Mouse (Mus musculus) ZHBTc4 (cell line): ENCODE measurements around the gene Bicra.

Source experiments
- DNase-seq: peaks from one replicate; pipeline ENCODE4 v3.0.0-alpha.2; 2011; ENCODE audit warnings: low read depth, low spot score

Gene Bicra

GRCm38 (mm10) chr7:16047338-16048146 is at the start of gene Bicra:
Gene Bicra, minus strand, starts transcription at chr7:16047921.
- DNase-seq, result peak; percentile 90

GRCm38 (mm10) chr7:16094592-16094991 is 46.9 kb upstream of the Bicra start:
- DNase-seq, result no peak

- DNase-seq, result no peak
These were observed 39.9 kb upstream of the Bicra start for GRCm38 (mm10) chr7:16087587-16087986.

- no peak for DNase-seq
These were observed 35.6 kb upstream of the Bicra start for GRCm38 (mm10) chr7:16083361-16083760.

- no peak for DNase-seq
These were observed 32.9 kb upstream of the Bicra start for GRCm38 (mm10) chr7:16080581-16080980.

- DNase-seq, result no peak
These were observed 32.2 kb upstream of the Bicra start for GRCm38 (mm10) chr7:16079947-16080346.

- DNase-seq, result no peak
These were observed 24.2 kb upstream of the Bicra start for GRCm38 (mm10) chr7:16071906-16072305.

- no peak for DNase-seq
These were observed 23.1 kb upstream of the Bicra start for GRCm38 (mm10) chr7:16070846-16071245.

GRCm38 (mm10) chr7:16063490-16063889 is 15.8 kb upstream of the Bicra start:
- peak; percentile 67 for DNase-seq

GRCm38 (mm10) chr7:16062099-16062420 is 14.3 kb upstream of the Bicra start:
- no peak for DNase-seq

- DNase-seq, result peak; percentile 84
These were observed 13.7 kb upstream of the Bicra start, which contains the start of gene Zfp541 for GRCm38 (mm10) chr7:16061219-16062098. Gene Zfp541, plus strand, starts transcription at chr7:16061814.

- no peak for DNase-seq
These were observed 9.4 kb upstream of the Bicra start for GRCm38 (mm10) chr7:16057136-16057534.

- DNase-seq, result peak; percentile 68
These were observed 8.9 kb upstream of the Bicra start for GRCm38 (mm10) chr7:16056459-16057135.

GRCm38 (mm10) chr7:16055665-16056064 is 7.9 kb upstream of the Bicra start:
- DNase-seq, result no peak

- no peak for DNase-seq
These were observed 7.2 kb upstream of the Bicra start for GRCm38 (mm10) chr7:16054966-16055365.

GRCm38 (mm10) chr7:16053105-16053504 is 5.4 kb upstream of the Bicra start:
- DNase-seq, result no peak

GRCm38 (mm10) chr7:16052684-16053083 is 5.0 kb upstream of the Bicra start:
- peak; percentile 98 for DNase-seq

- peak; percentile 89 for DNase-seq
These were observed 4.3 kb upstream of the Bicra start for GRCm38 (mm10) chr7:16051883-16052595.

- DNase-seq, result no peak
These were observed 2.9 kb upstream of the Bicra start for GRCm38 (mm10) chr7:16050600-16050999.

GRCm38 (mm10) chr7:16049576-16049915 is 1.8 kb upstream of the Bicra start:
- DNase-seq, result no peak
